Mouse (Mus musculus) liver, postnatal 0 days (tissue): Measurements from ENCODE around the gene Gm7073. TPM values are rescaled to one million over a fixed set of nuclear protein-coding genes. Genes with fewer than 3 reads are reported as not detected.

Source experiments
- ATAC-seq: fragments of 200-750 bp; cut with Nextera tagmentation; 2 replicates; pipeline ENCODE4 v1.8.0; 2017; ENCODE audit warnings: mild to moderate bottlenecking, moderate library complexity
- DNase-seq: peaks from one replicate; pipeline ENCODE4 v3.0.0-alpha.2; 2016
- H3K27ac ChIP-seq: fragments of 300-500 bp; sonication (generic); 2 replicates; pipeline ENCODE4 v1.5.1; 2014; ENCODE audit warnings: antibody characterized with exemption, moderate library complexity, mild to moderate bottlenecking, low read depth
- H3K27me3 ChIP-seq: fragments of 300-500 bp; sonication (generic); 2 replicates; pipeline ENCODE4 v1.6.1; 2014; ENCODE audit warnings: low read length, control low read depth, mixed read lengths; ENCODE audit not compliant: insufficient read depth
- H3K36me3 ChIP-seq: fragments of 300-500 bp; sonication (generic); replicated peaks from 2 replicates; pipeline ENCODE4 v1.6.1; 2014; ENCODE audit warnings: mild to moderate bottlenecking, control low read depth, low read length, moderate library complexity, mixed read lengths; ENCODE audit not compliant: insufficient read depth
- H3K4me1 ChIP-seq: fragments of 300-500 bp; sonication (generic); 2 replicates; pipeline ENCODE4 v1.6.1; 2014; ENCODE audit warnings: antibody characterized with exemption, mild to moderate bottlenecking, control low read depth; ENCODE audit not compliant: insufficient read depth
- H3K4me2 ChIP-seq: fragments of 300-500 bp; sonication (generic); 2 replicates; pipeline ENCODE4 v1.6.1; 2014; ENCODE audit warnings: low read depth, mild to moderate bottlenecking, low read length, moderate library complexity, mixed read lengths
- H3K4me3 ChIP-seq: fragments of 300-500 bp; sonication (generic); 2 replicates; pipeline ENCODE4 v1.5.1; 2014; ENCODE audit warnings: low read depth, low read length
- H3K9ac ChIP-seq: fragments of 300-500 bp; sonication (generic); replicated peaks from 2 replicates; pipeline ENCODE4 v1.6.1; 2014; ENCODE audit warnings: mild to moderate bottlenecking, moderate library complexity
- H3K9me3 ChIP-seq: fragments of 300-500 bp; sonication (generic); 2 replicates; pipeline ENCODE4 v1.6.1; 2016; ENCODE audit warnings: mild to moderate bottlenecking, control low read depth, low read length, mixed read lengths
- CTCF ChIP-seq: sonication (generic); IDR thresholded peaks from 2 replicates; pipeline ENCODE4 v1.5.1; 2016; ENCODE audit warnings: antibody characterized with exemption, low read depth
- EP300 ChIP-seq: IDR thresholded peaks from 2 replicates; pipeline ENCODE4 v1.6.1; 2016; ENCODE audit warnings: antibody characterized with exemption, low read depth, mild to moderate bottlenecking
- WGBS: fragments of 180-500 bp; shearing (Covaris S2); extraction: QIAGEN DNeasy Blood & Tissue Kit; methylation state at CpG from one replicate; pipeline ENCODE4 v1.1.7; 2014; ENCODE audit not compliant: insufficient replicate concordance; 5-methylcytosine and 5-hydroxymethylcytosine counted together
- microRNA counts: library from miRNA; unstranded; fragments of <30 nt; microRNA quantifications from one replicate; lab custom pipeline; 2015
- microRNA-seq: library from miRNA; unstranded; fragments of <30 nt; microRNA quantifications from one replicate; pipeline ENCODE4, GENCODE M21; 2016
- polyA plus RNA-seq: library from polyadenylated mRNA; unstranded; fragments of >200 nt; fragmentation: Nextera tagmentation; extraction: Ambion mirVana; gene quantifications from 2 replicates; pipeline ENCODE4 v1.2.1, GENCODE M21; 2015

The Gm7073 gene
- polyA plus RNA-seq, 1 experiment from 2014 or later = not detected

GRCm38 (mm10) chrX:60394292-60394691, 144.8 kb downstream of the Gm7073 start:
- DNase-seq = no peak

GRCm38 (mm10) chrX:60386852-60387251, 152.2 kb downstream of the Gm7073 start:
- no peaks in the 10 kb centered on the region for H3K9me3 ChIP-seq
- WGBS = 68% methylated on average over 1 of the region's 1 CpGs
- no peaks in the 10 kb centered on the region for H3K36me3 ChIP-seq
- H3K27me3 ChIP-seq = no peaks in the 10 kb centered on the region
- no peak for ATAC-seq
- no peak overlapping the region for H3K9ac ChIP-seq
- no peak for TF ChIP-seq EP300
- TF ChIP-seq CTCF = no peak
- no peak for DNase-seq
- H3K4me3 ChIP-seq = no peak overlapping the region
- no peak overlapping the region for H3K27ac ChIP-seq
- H3K4me2 ChIP-seq = no peak overlapping the region
- no peaks in the 10 kb centered on the region for H3K4me1 ChIP-seq

More at GRCm38 (mm10) chrX:60394292-60394691, 144.8 kb downstream of the Gm7073 start:
- 71% methylated on average over 4 of the region's 4 CpGs for WGBS
- Histone ChIP-seq H3K4me1 (no peaks in the 10 kb centered on the region), H3K9ac (no peak overlapping the region), H3K27me3 (no peaks in the 10 kb centered on the region), H3K27ac (no peak overlapping the region), H3K9me3 (no peaks in the 10 kb centered on the region), H3K36me3 (no peaks in the 10 kb centered on the region), H3K4me2 (no peak overlapping the region), H3K4me3 (no peak overlapping the region)
- TF ChIP-seq EP300 = no peak
- no peak for TF ChIP-seq CTCF
- ATAC-seq = no peak

MicroRNAs encoded within 50 kb of the gene (microRNA counts, 519-probe panel; counts per million panel counts)
- microRNA mmu-miR-505 (lab: Ali Mortazavi, UCI) = not detected

Small RNA genes within 50 kb of the gene (microRNA-seq; reads per million reads assigned to microRNA genes)
- 51.9 reads per million, percentile 37 among the genes with 10 or more reads in this experiment for gene Mir505

Other genes with a start within 250 kb of the Gm7073 start
- gene Atp11c, start 53.4 kb upstream of the Gm7073 start, polyA plus RNA-seq = 3.4 and 4.6 TPM in 2 replicates